Mouse (Mus musculus) frontal cortex, postnatal 14 days (tissue): ENCODE data around the gene Zfp965.
"Not testable (repeated sequence)": the region's sequence is repeated elsewhere in the genome, so short reads cannot be mapped to it uniquely, and the experiment has no call there.

Experiments used
- DNase-seq, 2 experiments: peaks; one replicate each; pipeline ENCODE4 v3.0.0; 2022; ENCODE audit warnings: low spot score in 2 of 2

Zfp965 gene

DNA sequence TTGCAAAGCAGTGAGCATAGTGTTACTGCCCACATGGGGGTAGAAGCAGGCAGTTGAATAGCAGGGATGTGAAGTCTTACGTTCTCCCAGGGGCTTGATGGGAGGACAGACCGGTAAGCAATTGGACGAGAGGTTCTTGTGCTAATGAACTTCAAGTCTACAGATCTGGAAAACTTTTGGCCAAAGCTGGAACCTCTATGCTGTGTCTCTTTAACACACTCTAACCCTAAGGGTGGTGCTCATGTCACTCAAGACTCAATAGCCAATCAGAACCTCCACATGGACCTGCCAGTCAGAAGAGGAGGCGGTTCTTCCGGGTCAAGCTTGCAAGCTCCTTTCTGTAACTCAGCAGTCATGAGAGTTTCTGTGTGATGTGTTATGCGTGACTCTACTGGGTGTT, at the start of gene Zfp965:
Gene Zfp965 (plus strand): TSS at position 301 of the 400 bp plus-strand sequence.
- DNase-seq, result not testable (repeated sequence)

- DNase-seq, result not testable (repeated sequence)
These were observed 34.1 kb upstream of the Zfp965 start, which contains the start of gene Gm4724 for GRCm38 (mm10) chr2:175435707-175436106. Gm4724 (minus strand) TSS chr2:175435807.
